9 mouse cellular contexts compared by ENCODE assay signal in the genomic region with DNA sequence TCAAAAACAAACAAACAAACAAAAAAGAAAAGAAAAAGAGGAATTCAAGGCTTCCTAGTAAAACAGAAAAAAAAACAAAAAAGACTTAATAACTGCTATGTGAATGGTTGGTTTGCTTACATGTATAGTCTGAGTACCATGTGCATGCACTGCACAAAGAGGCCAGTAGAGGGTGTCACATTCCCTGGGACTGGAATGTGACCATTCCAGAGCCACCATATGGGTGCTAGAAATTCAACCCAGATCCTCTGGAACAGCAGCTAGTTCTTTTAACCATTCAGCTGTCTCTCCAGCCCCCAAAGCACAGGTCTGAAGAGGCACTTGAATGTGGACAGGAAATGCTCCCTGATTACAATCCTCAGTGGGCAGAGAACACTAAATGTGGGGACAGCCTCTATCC. TPM values are rescaled to one million over a fixed set of nuclear protein-coding genes. Genes with fewer than 3 reads are reported as not detected.
DNase-seq lines count a peak whose midpoint lies in the region; ATAC-seq and TF ChIP-seq lines count a peak whose summit lies in the region.
"Had no signal": no experiment of that assay in that cellular context is flagged by ENCODE, and none has a peak within 500 bp of the region (broad histone marks: within the 10 kb centered on the region; RNA-seq: fewer than 3 reads in every experiment).

No protein-coding gene starts in this region.

- H3K9ac ChIP-seq in intestine, postnatal 0 days (ENCODE audit: low read depth, low read length), result no peak overlapping the region
- H3K9ac ChIP-seq in intestine, embryonic 16.5 days (ENCODE audit: low read depth, low read length), result no peak overlapping the region
- no peak overlapping the region for H3K9ac ChIP-seq in liver, embryonic 14.5 days (replicated peaks)
- no peak overlapping the region for H3K9ac ChIP-seq in forebrain, embryonic 12.5 days

- TF ChIP-seq EP300 in liver, embryonic 14.5 days (IDR thresholded peaks at IDR 0.05; ENCODE audit: low read depth), result no peak

- TF ChIP-seq CTCF in intestine, postnatal 0 days (IDR thresholded peaks at IDR 0.05; ENCODE audit: low read depth), result peak; percentile 71
- peak; percentile 78 for TF ChIP-seq CTCF in liver, embryonic 14.5 days (IDR thresholded peaks at IDR 0.05; ENCODE audit: low read depth)

- H3K9me3 ChIP-seq in intestine, postnatal 0 days (ENCODE audit: control insufficient read depth), result no peaks in the 10 kb centered on the region
- no peaks in the 10 kb centered on the region for H3K9me3 ChIP-seq in intestine, embryonic 16.5 days (ENCODE audit: control insufficient read depth, low read length)
- H3K9me3 ChIP-seq in liver, embryonic 14.5 days (ENCODE audit: control insufficient read depth, low read length), result no peaks in the 10 kb centered on the region
- no peaks in the 10 kb centered on the region for H3K9me3 ChIP-seq in forebrain, embryonic 12.5 days

- H3K27ac ChIP-seq in intestine, postnatal 0 days (ENCODE audit: low read depth, low read length), result no peak overlapping the region
- H3K27ac ChIP-seq in intestine, embryonic 16.5 days (ENCODE audit: low read length), result no peak overlapping the region
- no peak overlapping the region for H3K27ac ChIP-seq in liver, embryonic 14.5 days
- no peak overlapping the region for H3K27ac ChIP-seq in forebrain, embryonic 12.5 days

- H3K4me3 ChIP-seq in intestine, postnatal 0 days (ENCODE audit: low read depth, low read length), result no peak overlapping the region
- no peak overlapping the region for H3K4me3 ChIP-seq in intestine, embryonic 16.5 days (ENCODE audit: low read length)
- no peak overlapping the region for H3K4me3 ChIP-seq in liver, embryonic 14.5 days (ENCODE audit: insufficient read depth in 1 of 2, low read depth in 2 of 2, low read length in 2 of 2)
- no peak overlapping the region for H3K4me3 ChIP-seq in forebrain, embryonic 12.5 days (replicated peaks)

- H3K36me3 ChIP-seq in intestine, postnatal 0 days (ENCODE audit: control insufficient read depth, insufficient read depth), result peaks cover 75% of the 10 kb centered on the region
- H3K36me3 ChIP-seq in intestine, embryonic 16.5 days (ENCODE audit: control insufficient read depth, insufficient read depth, low read length), result peaks cover 13% of the 10 kb centered on the region
- peaks cover 50% of the 10 kb centered on the region for H3K36me3 ChIP-seq in liver, embryonic 14.5 days (replicated peaks; ENCODE audit: control insufficient read depth, insufficient read depth, low read depth)
- peaks cover 90% of the 10 kb centered on the region for H3K36me3 ChIP-seq in forebrain, embryonic 12.5 days (replicated peaks)

- H3K4me2 ChIP-seq in intestine, postnatal 0 days (replicated peaks; ENCODE audit: low read depth), result no peak overlapping the region
- H3K4me2 ChIP-seq in intestine, embryonic 16.5 days (ENCODE audit: low read depth, low read length), result no peak overlapping the region
- no peak overlapping the region for H3K4me2 ChIP-seq in liver, embryonic 14.5 days (ENCODE audit: low read depth)
- no peak overlapping the region for H3K4me2 ChIP-seq in forebrain, embryonic 12.5 days

- no peaks in the 10 kb centered on the region for H3K27me3 ChIP-seq in intestine, postnatal 0 days (replicated peaks; ENCODE audit: control insufficient read depth, insufficient read depth, low read length)
- no peaks in the 10 kb centered on the region for H3K27me3 ChIP-seq in intestine, embryonic 16.5 days (replicated peaks; ENCODE audit: control insufficient read depth, insufficient read depth, low read length)
- H3K27me3 ChIP-seq in liver, embryonic 14.5 days (ENCODE audit: control insufficient read depth, insufficient read depth, low read length), result no peaks in the 10 kb centered on the region
- H3K27me3 ChIP-seq in forebrain, embryonic 12.5 days, result no peaks in the 10 kb centered on the region

- DNase-seq in CD4-positive, CD25-positive, alpha-beta regulatory T cell, adult 2 months (ENCODE audit: low read depth, low spot score), result peak; percentile 56
- peak; percentile 91 for DNase-seq in ZHBTc4 (ENCODE audit: low read depth, low spot score)
- no peak for DNase-seq in liver, embryonic 14.5 days (ENCODE audit: low read depth in 3 of 3, low spot score in 3 of 3)
- DNase-seq in ovary, postnatal 36 days (ENCODE audit: low spot score), result no peak
- DNase-seq in ovary, postnatal 10 days (ENCODE audit: low spot score), result no peak

- no peak for ATAC-seq in intestine, postnatal 0 days
- no peak for ATAC-seq in intestine, embryonic 16.5 days
- ATAC-seq in liver, embryonic 14.5 days (ENCODE audit: insufficient read depth), result no peak
- ATAC-seq in forebrain, embryonic 12.5 days (ENCODE audit: low FRiP score), result no peak

- no peaks in the 10 kb centered on the region for H3K4me1 ChIP-seq in intestine, postnatal 0 days (replicated peaks; ENCODE audit: control insufficient read depth, insufficient read depth, low read length)
- H3K4me1 ChIP-seq in intestine, embryonic 16.5 days (ENCODE audit: control insufficient read depth, insufficient read depth, low read length), result no peaks in the 10 kb centered on the region
- no peaks in the 10 kb centered on the region for H3K4me1 ChIP-seq in liver, embryonic 14.5 days (replicated peaks; ENCODE audit: control insufficient read depth in 2 of 2, insufficient read depth in 2 of 2, low read length in 1 of 2)
- H3K4me1 ChIP-seq in forebrain, embryonic 12.5 days, result peaks cover 6% of the 10 kb centered on the region; the same call in 1 of the 2 replicates

RNA-seq across cellular contexts. Expression of a gene that starts 21.0 kb away (rescaled TPM):
- polyA plus RNA-seq in intestine, postnatal 0 days (2015; fragmentation: Nextera tagmentation; extraction: Ambion mirVana), result 51.5 and 59.5 TPM in 2 replicates
- polyA plus RNA-seq in intestine, embryonic 16.5 days (2015; fragmentation: Nextera tagmentation; extraction: Ambion mirVana), result 98.3 and 104 TPM in 2 replicates
- 24.5 and 31.8 TPM in 2 replicates for polyA plus RNA-seq in liver, embryonic 14.5 days (2012; rRNA removed)
- polyA plus RNA-seq in liver, embryonic 14.5 days (2014; fragmentation: Nextera tagmentation; extraction: Ambion mirVana), result 29.2 and 32.7 TPM in 2 replicates
- polyA plus RNA-seq in forebrain, embryonic 12.5 days (2016; fragmentation: Nextera tagmentation; extraction: Ambion mirVana), result 149 and 154 TPM in 2 replicates

RNA-seq across cellular contexts. Expression of a gene that starts 35.1 kb away (rescaled TPM):
- polyA plus RNA-seq in intestine, postnatal 0 days (2015; fragmentation: Nextera tagmentation; extraction: Ambion mirVana), result 25.6 and 27.0 TPM in 2 replicates
- 57.0 and 62.3 TPM in 2 replicates for polyA plus RNA-seq in intestine, embryonic 16.5 days (2015; fragmentation: Nextera tagmentation; extraction: Ambion mirVana)
- polyA plus RNA-seq in liver, embryonic 14.5 days (2012; rRNA removed), result 22.7 and 30.4 TPM in 2 replicates
- polyA plus RNA-seq in liver, embryonic 14.5 days (2014; fragmentation: Nextera tagmentation; extraction: Ambion mirVana), result 53.9 and 55.3 TPM in 2 replicates
- polyA plus RNA-seq in forebrain, embryonic 12.5 days (2016; fragmentation: Nextera tagmentation; extraction: Ambion mirVana), result 127 and 129 TPM in 2 replicates

RNA-seq across cellular contexts. Expression of a gene that starts 43.2 kb away (rescaled TPM):
- polyA plus RNA-seq in intestine, postnatal 0 days (2015; fragmentation: Nextera tagmentation; extraction: Ambion mirVana), result not detected in 2 replicates
- not detected in 2 replicates for polyA plus RNA-seq in intestine, embryonic 16.5 days (2015; fragmentation: Nextera tagmentation; extraction: Ambion mirVana)
- 0.23 and 0.32 TPM in 2 replicates for polyA plus RNA-seq in liver, embryonic 14.5 days (2012; rRNA removed)
- 0.14 and 0.45 TPM in 2 replicates for polyA plus RNA-seq in liver, embryonic 14.5 days (2014; fragmentation: Nextera tagmentation; extraction: Ambion mirVana)
- polyA plus RNA-seq in forebrain, embryonic 12.5 days (2016; fragmentation: Nextera tagmentation; extraction: Ambion mirVana), result 0.44 TPM in 1 of 2 replicates, not detected in the other
- polyA plus RNA-seq: intestine, embryonic 14.5 days had no signal

RNA-seq across cellular contexts. Expression of a gene that starts 45.6 kb away (rescaled TPM):
- polyA plus RNA-seq in intestine, postnatal 0 days (2015; fragmentation: Nextera tagmentation; extraction: Ambion mirVana), result 257 TPM in 2 replicates
- polyA plus RNA-seq in intestine, embryonic 16.5 days (2015; fragmentation: Nextera tagmentation; extraction: Ambion mirVana), result 393 and 451 TPM in 2 replicates
- polyA plus RNA-seq in liver, embryonic 14.5 days (2012; rRNA removed), result 91.1 and 123 TPM in 2 replicates
- polyA plus RNA-seq in liver, embryonic 14.5 days (2014; fragmentation: Nextera tagmentation; extraction: Ambion mirVana), result 269 and 272 TPM in 2 replicates
- 852 and 860 TPM in 2 replicates for polyA plus RNA-seq in forebrain, embryonic 12.5 days (2016; fragmentation: Nextera tagmentation; extraction: Ambion mirVana)

Comparison
In these comparisons a context has a peak if more than half of its experiments do, and no peak if none do; other contexts are left out.
1. DNase-seq: peak in CD4-positive, CD25-positive, alpha-beta regulatory T cell, adult 2 months (single experiment) and ZHBTc4 (single experiment); none in liver, embryonic 14.5 days (0 of 3), ovary, postnatal 36 days (single experiment) and ovary, postnatal 10 days (single experiment).